11 mouse cellular contexts compared by ENCODE assay signal in the genomic region with DNA sequence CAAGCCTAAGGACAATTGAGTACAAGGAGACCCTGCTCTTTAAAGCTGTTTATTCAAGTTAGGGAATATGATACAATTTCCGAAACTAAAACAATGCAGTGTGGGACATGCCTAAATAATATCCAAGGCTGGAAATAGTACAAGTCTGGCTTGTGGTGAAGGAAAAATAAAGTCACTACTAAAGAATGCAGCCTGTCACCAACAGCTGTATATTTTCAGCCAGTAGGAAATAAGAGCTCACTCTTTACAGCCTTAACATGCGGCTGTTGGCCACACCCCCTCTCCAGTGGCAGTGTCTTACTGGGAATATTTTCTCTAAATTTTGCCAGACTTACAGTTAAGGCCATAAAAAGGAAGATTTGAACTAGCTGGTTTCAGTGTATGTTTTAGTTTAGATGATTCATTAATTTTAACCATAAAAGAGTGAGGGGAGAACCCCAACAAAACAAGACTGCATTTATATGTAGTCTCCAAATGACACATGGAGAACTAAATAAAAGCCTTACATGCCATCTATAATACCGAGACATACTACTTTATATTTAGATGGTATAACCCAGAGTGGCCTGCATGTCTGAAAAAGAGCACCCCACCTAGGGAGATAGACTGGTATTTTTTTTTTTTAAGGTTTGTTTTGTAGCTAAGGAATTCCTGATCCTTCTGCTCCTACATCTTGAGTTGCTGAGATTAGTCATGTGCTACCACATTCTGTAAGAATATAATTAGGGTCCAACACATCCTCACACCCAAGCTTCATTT. TPM values are rescaled to one million over a fixed set of nuclear protein-coding genes. Genes with fewer than 3 reads are reported as not detected.
A peak's percentile ranks its signal among the peaks of the same experiment; 100 is the strongest.
DNase-seq lines count a peak whose midpoint lies in the region; ATAC-seq lines count a peak whose summit lies in the region.
"Had no signal": no experiment of that assay in that cellular context is flagged by ENCODE, and none has a peak within 500 bp of the region (broad histone marks: within the 10 kb centered on the region; RNA-seq: fewer than 3 reads in every experiment).

No protein-coding gene starts in this region.

- no peaks in the 10 kb centered on the region for H3K36me3 ChIP-seq in limb, embryonic 11.5 days (ENCODE audit: control insufficient read depth, insufficient read depth, low read length)
- H3K36me3 ChIP-seq in limb, embryonic 10.5 days = peaks cover 8% of the 10 kb centered on the region
- H3K36me3 ChIP-seq in heart, embryonic 16.5 days (ENCODE audit: control insufficient read depth, insufficient read depth) = no peaks in the 10 kb centered on the region
- no peaks in the 10 kb centered on the region for H3K36me3 ChIP-seq in stomach, embryonic 15.5 days
- H3K36me3 ChIP-seq in forebrain, embryonic 15.5 days = no peaks in the 10 kb centered on the region

- no peak overlapping the region for H3K4me2 ChIP-seq in limb, embryonic 11.5 days (ENCODE audit: low read depth, severe bottlenecking)
- H3K4me2 ChIP-seq in heart, embryonic 16.5 days (ENCODE audit: low read depth, low read length) = peak overlapping the region; percentile 34
- H3K4me2 ChIP-seq in stomach, embryonic 15.5 days = no peak overlapping the region
- no peak overlapping the region for H3K4me2 ChIP-seq in forebrain, embryonic 15.5 days (replicated peaks)

- H3K27ac ChIP-seq in limb, embryonic 11.5 days (replicated peaks; ENCODE audit: low read depth, low read length) = no peak overlapping the region
- H3K27ac ChIP-seq in limb, embryonic 10.5 days = no peak overlapping the region
- H3K27ac ChIP-seq in heart, embryonic 16.5 days (ENCODE audit: low read length) = peak overlapping the region; percentile 91
- H3K27ac ChIP-seq in stomach, embryonic 15.5 days = peak overlapping the region; percentile 60
- H3K27ac ChIP-seq in forebrain, embryonic 15.5 days (replicated peaks) = no peak overlapping the region

- H3K27me3 ChIP-seq in limb, embryonic 11.5 days (ENCODE audit: control insufficient read depth, insufficient read depth, low read length) = no peaks in the 10 kb centered on the region
- H3K27me3 ChIP-seq in limb, embryonic 10.5 days (ENCODE audit: low read depth, poor library complexity, severe bottlenecking) = no peaks in the 10 kb centered on the region
- no peaks in the 10 kb centered on the region for H3K27me3 ChIP-seq in heart, embryonic 16.5 days (ENCODE audit: control insufficient read depth, insufficient read depth, low read length)
- no peaks in the 10 kb centered on the region for H3K27me3 ChIP-seq in stomach, embryonic 15.5 days (replicated peaks)
- H3K27me3 ChIP-seq in forebrain, embryonic 15.5 days = no peaks in the 10 kb centered on the region
- H3K27me3 ChIP-seq: CH12.LX had no signal

- H3K4me3 ChIP-seq in limb, embryonic 11.5 days (ENCODE audit: low read depth, low read length) = no peak overlapping the region
- no peak overlapping the region for H3K4me3 ChIP-seq in limb, embryonic 10.5 days
- peak overlapping the region; percentile 15; the same call in 1 of the 2 replicates for H3K4me3 ChIP-seq in heart, embryonic 16.5 days (ENCODE audit: low read length)
- no peak overlapping the region for H3K4me3 ChIP-seq in stomach, embryonic 15.5 days (replicated peaks)
- H3K4me3 ChIP-seq in forebrain, embryonic 15.5 days = no peak overlapping the region

- ATAC-seq in limb, embryonic 11.5 days (ENCODE audit: insufficient number of reproducible peaks, low FRiP score, low TSS enrichment, low read depth) = peak; percentile 77; the same call in 1 of the 2 replicates
- ATAC-seq in heart, embryonic 16.5 days (replicated peaks; ENCODE audit: extremely low read depth, insufficient read depth, low FRiP score) = peak; percentile 90
- ATAC-seq in stomach, embryonic 15.5 days (ENCODE audit: insufficient read depth, low FRiP score, low read depth) = peak; percentile 83; the same call in 1 of the 2 replicates
- ATAC-seq in forebrain, embryonic 15.5 days (replicated peaks) = no peak

- no peaks in the 10 kb centered on the region for H3K9me3 ChIP-seq in limb, embryonic 11.5 days (ENCODE audit: control insufficient read depth, low read length)
- H3K9me3 ChIP-seq in limb, embryonic 10.5 days (replicated peaks) = no peaks in the 10 kb centered on the region
- H3K9me3 ChIP-seq in heart, embryonic 16.5 days (replicated peaks; ENCODE audit: control insufficient read depth, low read length) = no peaks in the 10 kb centered on the region
- H3K9me3 ChIP-seq in stomach, embryonic 15.5 days = no peaks in the 10 kb centered on the region
- no peaks in the 10 kb centered on the region for H3K9me3 ChIP-seq in forebrain, embryonic 15.5 days

- peak; percentile 22 for DNase-seq in limb, embryonic 11.5 days (ENCODE audit: low spot score)
- no peak for DNase-seq in limb, embryonic 10.5 days (ENCODE audit: low spot score)
- DNase-seq in kidney, postnatal 36 days = peak; percentile 53 to 60
- DNase-seq in right cerebral cortex, postnatal 10 days (ENCODE audit: low spot score in 2 of 2) = no peak
- no peak for DNase-seq in spleen, adult 18-20 months
- DNase-seq: adrenal gland, postnatal 10 days; thymus, postnatal 36 days had no signal

- no peak overlapping the region for H3K9ac ChIP-seq in limb, embryonic 11.5 days (ENCODE audit: low read length)
- peak overlapping the region; percentile 34; the same call in 1 of the 2 replicates for H3K9ac ChIP-seq in heart, embryonic 16.5 days (ENCODE audit: low read length)
- H3K9ac ChIP-seq in stomach, embryonic 15.5 days = no peak overlapping the region
- no peak overlapping the region for H3K9ac ChIP-seq in forebrain, embryonic 15.5 days (replicated peaks)

- no peaks in the 10 kb centered on the region for H3K4me1 ChIP-seq in limb, embryonic 11.5 days (ENCODE audit: control insufficient read depth, insufficient read depth, low read length)
- H3K4me1 ChIP-seq in limb, embryonic 10.5 days = 0 out of 2 replicates have a peak, but pooled peaks cover 4% of the 10 kb centered on the region
- peaks cover 11% of the 10 kb centered on the region for H3K4me1 ChIP-seq in heart, embryonic 16.5 days (ENCODE audit: control insufficient read depth, insufficient read depth, low read length)
- H3K4me1 ChIP-seq in stomach, embryonic 15.5 days = no peaks in the 10 kb centered on the region
- H3K4me1 ChIP-seq in forebrain, embryonic 15.5 days = no peaks in the 10 kb centered on the region

- 64% methylated on average over 3 of the region's 3 CpGs for WGBS in limb, embryonic 11.5 days
- WGBS in limb, embryonic 10.5 days = 72% methylated on average over 3 of the region's 3 CpGs
- 23% methylated on average over 3 of the region's 3 CpGs for WGBS in heart, embryonic 16.5 days
- 29% methylated on average over 3 of the region's 3 CpGs for WGBS in stomach, embryonic 15.5 days
- 78% methylated on average over 3 of the region's 3 CpGs for WGBS in forebrain, embryonic 15.5 days

RNA-seq across cellular contexts. Expression of a gene that starts 23.9 kb away (rescaled TPM):
- polyA plus RNA-seq in limb, embryonic 11.5 days (2014; fragmentation: Nextera tagmentation; extraction: Ambion mirVana) = 36.1 and 36.9 TPM in 2 replicates
- polyA plus RNA-seq in limb, embryonic 10.5 days (2016; fragmentation: Nextera tagmentation; extraction: Ambion mirVana) = 17.8 and 21.5 TPM in 2 replicates
- polyA plus RNA-seq in heart, embryonic 16.5 days (2015; fragmentation: Nextera tagmentation; extraction: Ambion mirVana) = 41.1 and 41.5 TPM in 2 replicates
- 33.6 and 37.0 TPM in 2 replicates for polyA plus RNA-seq in stomach, embryonic 15.5 days (2015; fragmentation: Nextera tagmentation; extraction: Ambion mirVana)
- 54.6 and 62.6 TPM in 2 replicates for polyA plus RNA-seq in forebrain, embryonic 15.5 days (2015; fragmentation: Nextera tagmentation; extraction: Ambion mirVana)

RNA-seq across cellular contexts. Expression of a gene that starts 54.2 kb away (rescaled TPM):
- polyA plus RNA-seq in limb, embryonic 11.5 days (2014; fragmentation: Nextera tagmentation; extraction: Ambion mirVana) = 6.1 and 6.3 TPM in 2 replicates
- 6.9 and 7.0 TPM in 2 replicates for polyA plus RNA-seq in limb, embryonic 10.5 days (2016; fragmentation: Nextera tagmentation; extraction: Ambion mirVana)
- 6.7 and 7.7 TPM in 2 replicates for polyA plus RNA-seq in heart, embryonic 16.5 days (2015; fragmentation: Nextera tagmentation; extraction: Ambion mirVana)
- 21.3 and 30.0 TPM in 2 replicates for polyA plus RNA-seq in stomach, embryonic 15.5 days (2015; fragmentation: Nextera tagmentation; extraction: Ambion mirVana)
- 0.50 and 0.71 TPM in 2 replicates for polyA plus RNA-seq in forebrain, embryonic 15.5 days (2015; fragmentation: Nextera tagmentation; extraction: Ambion mirVana)

Comparison
In these comparisons a context has a peak if more than half of its experiments do, and no peak if none do; other contexts are left out.
1. DNase-seq: peak in limb, embryonic 11.5 days (single experiment) and kidney, postnatal 36 days (2 of 2); none in limb, embryonic 10.5 days (single experiment), right cerebral cortex, postnatal 10 days (0 of 2) and spleen, adult 18-20 months (0 of 2).
2. H3K27ac ChIP-seq: peak in heart, embryonic 16.5 days (single experiment) and stomach, embryonic 15.5 days (single experiment); none in limb, embryonic 11.5 days (single experiment), limb, embryonic 10.5 days (single experiment) and forebrain, embryonic 15.5 days (single experiment).